Mouse (Mus musculus): ENCODE results near the gene Zfp526.

Gene Zfp526

DNA sequence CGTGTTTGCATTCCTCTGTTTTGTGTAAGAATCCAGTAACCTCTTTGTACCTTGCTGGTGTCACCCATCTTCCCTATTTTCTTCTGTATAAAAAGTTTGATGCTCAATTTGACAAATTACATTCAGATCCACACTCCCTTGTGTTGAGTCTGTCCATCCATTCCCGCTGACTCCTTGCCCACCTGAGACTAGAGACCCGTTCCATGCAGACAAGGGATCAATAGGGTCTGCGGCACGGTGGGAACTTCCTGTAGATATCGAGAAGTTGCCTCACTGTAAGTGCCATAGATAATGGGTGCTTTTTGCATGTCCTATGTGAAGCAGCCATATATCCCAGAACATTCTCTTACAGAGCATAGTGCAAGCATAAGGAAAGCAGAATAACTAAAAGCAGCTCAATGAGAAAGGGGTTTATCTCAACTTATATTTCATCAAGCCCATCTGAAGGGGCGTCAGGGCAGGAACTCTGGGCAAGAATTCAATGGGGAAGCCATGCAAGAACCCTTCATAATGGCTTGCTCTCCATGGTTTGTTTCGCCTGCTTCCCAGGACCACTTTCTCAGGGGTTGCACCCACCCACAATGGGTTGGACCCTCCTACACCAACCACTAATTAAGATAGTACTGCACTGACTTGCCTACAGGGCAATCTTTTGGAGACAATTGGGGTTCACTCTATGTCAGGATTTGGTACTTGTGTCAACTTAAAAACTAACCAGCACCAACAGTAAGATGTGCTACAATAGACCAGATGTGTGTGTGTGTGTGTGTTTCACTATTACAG lies 45.1 kb downstream of the Zfp526 start:
- DNase-seq (ENCODE audit: low read depth, low spot score) = no peak

DNA sequence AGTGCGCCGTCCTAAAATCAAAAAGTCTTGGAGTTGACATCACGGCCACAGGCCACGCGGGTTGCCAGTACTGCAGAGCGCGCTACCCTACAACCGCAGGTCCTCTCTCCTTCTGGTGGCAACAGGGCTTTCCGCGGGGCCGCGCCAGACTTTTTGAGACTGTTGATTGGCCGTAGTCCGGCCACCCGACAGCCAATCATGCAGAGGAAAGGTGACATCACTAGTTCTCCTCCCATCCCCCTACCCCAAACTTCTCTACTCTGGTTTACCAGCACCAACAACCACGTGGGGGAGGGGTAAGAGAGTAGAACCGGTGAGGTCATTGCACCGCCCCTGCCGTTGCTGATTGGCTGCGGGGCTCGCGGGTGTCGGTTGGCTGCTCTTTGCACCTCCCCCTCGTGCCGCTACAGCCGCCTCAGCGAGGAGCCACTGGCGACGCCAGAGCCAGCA lies 46.1 kb downstream of the Zfp526 start, which contains the start of gene Cic:
Gene Cic, plus strand, starts transcription at position 404 of the 450 bp plus-strand sequence.
- peak; percentile 99 for DNase-seq (ENCODE audit: low read depth, low spot score)

GRCm38 (mm10) chr7:25267751-25268463 lies 46.7 kb downstream of the Zfp526 start:
- peak; percentile 100 for DNase-seq (ENCODE audit: low read depth, low spot score)

DNA sequence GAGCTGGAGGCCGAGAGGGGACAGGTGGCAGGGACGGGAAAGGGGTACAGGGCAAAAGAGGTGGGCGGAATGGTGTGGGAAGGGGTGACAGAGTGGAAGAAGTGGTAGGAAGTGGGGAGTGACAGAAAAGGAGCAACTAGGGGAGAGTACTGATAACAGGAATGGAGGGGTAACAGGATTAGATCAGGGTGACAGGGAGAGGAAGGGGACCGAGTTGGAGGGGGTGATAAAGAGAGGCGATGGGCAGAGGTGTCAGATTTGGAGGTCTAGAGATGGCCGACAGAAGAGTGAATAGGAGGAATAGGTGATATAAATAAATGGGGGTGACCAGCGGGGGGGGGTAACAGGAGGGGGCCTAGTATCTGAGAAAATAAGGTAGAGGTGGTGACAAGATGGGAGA lies 47.4 kb downstream of the Zfp526 start:
- no peak for DNase-seq (ENCODE audit: low read depth, low spot score)

DNA sequence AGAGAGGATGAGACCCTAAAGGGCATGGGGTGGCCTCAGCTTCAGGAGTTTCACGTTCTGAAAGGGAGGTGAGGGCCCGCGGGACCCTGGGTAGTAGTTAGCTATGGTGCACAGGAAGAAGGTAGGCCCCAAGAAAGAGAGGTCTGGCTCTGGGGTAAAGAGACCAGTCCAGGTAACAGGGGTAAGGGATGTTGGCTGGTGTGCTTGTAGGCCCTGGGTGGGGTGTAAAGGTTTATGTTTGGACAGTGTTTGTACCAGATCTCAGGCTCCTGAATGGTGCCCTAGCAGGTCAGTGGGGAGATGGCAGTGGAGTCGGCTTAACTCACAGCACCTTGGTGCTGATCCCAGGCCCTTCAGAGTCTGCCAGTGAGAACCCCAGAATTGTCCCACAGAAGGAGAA lies 47.8 kb downstream of the Zfp526 start:
- DNase-seq (ENCODE audit: low read depth, low spot score) = peak; percentile 48

DNA sequence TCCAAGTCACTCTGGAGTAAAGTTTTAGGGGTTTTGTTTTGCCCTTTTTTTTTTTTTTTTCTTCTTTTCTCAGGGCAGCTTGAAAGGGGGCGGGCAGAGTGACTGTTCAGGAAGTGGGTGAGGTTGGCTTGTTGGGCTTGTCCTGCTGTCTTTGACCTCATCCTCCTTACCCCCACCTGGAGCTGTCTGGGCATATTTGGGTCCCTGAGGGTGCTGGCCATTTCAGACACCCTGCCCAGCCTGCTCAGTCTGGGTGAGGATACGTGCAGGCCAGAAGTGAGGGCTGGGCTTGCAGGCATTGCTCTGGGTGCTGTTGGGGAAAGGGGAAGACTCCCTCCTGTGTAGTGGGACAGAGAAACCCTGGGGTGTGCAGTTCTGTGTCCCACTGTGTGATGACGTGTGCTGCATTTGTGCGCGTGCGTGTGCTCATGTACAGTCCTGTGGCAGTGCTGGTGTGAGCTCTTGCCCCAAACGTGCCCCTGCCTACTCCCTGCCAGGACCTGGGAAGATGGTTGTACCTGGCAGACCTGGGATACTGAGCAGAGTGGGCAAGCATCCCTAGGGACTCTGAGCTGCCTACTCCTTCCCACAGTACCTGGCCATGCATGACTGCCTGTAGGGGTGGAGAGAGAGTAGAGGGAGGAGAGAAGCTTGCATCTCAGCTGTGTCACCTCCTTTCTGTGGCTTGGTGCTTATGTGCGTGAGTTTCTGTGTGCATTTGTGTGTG lies 48.5 kb downstream of the Zfp526 start:
- DNase-seq (ENCODE audit: low read depth, low spot score) = peak; percentile 61

GRCm38 (mm10) chr7:25270652-25271633 lies 49.7 kb downstream of the Zfp526 start:
- no peak for DNase-seq (ENCODE audit: low read depth, low spot score)

GRCm38 (mm10) chr7:25271651-25272444 lies 50.6 kb downstream of the Zfp526 start:
- DNase-seq (ENCODE audit: low read depth, low spot score) = no peak

- DNase-seq (ENCODE audit: low read depth, low spot score) = no peak
These were observed 51.4 kb downstream of the Zfp526 start for GRCm38 (mm10) chr7:25272445-25273258.

DNA sequence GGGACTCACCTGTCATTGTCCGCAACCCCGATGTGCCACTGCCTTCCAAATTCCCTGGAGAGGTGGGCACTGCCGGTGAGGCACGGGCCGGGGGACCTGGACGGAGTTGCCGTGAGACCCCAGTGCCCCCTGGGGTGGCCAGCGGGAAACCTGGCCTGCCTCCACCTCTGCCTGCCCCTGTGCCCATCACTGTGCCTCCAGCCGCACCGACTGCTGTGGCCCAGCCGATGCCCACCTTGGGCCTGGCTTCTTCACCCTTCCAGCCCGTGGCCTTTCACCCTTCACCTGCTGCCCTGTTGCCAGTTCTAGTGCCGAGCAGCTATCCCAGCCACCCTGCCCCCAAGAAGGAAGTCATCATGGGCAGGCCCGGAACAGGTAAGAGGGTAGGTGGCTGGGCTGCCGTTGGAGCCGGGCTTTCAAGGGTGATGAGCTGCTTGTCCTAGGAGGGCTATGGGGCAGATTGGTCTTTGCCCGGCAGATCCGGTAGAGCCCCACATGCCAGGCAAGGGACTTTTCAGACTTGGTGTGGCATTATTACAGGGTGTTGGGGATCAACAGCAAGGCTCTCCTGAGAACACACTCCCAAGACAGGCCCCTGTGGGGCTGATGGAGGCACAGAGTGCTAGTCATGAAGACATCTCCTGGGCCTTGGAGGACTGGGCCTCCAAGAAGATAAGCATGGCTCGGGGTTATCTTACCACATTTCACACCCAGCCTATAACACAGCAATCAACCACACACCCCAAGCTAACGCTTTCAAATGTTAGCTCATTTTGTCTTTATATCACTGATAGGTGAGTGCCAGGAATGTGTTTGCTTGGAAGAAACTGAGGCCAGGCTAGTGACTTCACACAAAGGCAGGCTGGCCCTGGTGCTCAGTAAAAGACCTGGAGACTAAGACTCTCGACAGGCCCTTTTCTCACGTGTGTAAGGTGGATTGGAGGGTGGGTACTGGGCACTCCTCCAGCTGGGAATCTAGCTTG lies 52.3 kb downstream of the Zfp526 start:
- no peak for DNase-seq (ENCODE audit: low read depth, low spot score)

DNA sequence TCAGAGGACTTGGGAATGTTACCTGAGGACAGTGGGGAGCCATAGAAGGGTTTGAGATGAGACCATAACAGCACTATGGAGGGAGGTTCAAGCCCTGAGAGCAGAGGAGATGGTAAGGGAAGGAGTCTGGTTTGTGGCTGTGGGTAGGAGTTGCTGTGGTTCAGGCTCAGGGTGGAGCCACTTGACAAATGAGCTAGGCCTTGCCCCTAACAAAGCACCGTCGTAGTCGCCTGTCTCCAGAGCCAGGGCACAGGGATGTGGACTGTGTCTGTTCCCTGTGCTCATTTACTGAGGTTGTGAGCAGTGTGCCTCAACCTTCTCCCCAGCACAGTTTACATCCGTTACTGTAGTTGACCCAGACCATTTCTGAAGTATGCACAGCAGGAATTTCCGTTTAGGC lies 53.3 kb downstream of the Zfp526 start:
- peak; percentile 77 for DNase-seq (ENCODE audit: low read depth, low spot score)

- DNase-seq (ENCODE audit: low read depth, low spot score) = no peak
These were observed 53.8 kb downstream of the Zfp526 start for GRCm38 (mm10) chr7:25274996-25275395.

GRCm38 (mm10) chr7:25275555-25276298 lies 54.5 kb downstream of the Zfp526 start:
- no peak for DNase-seq (ENCODE audit: low read depth, low spot score)
